Mouse (Mus musculus): ENCODE measurements at regions not wholly inside any gene's neighbourhood (a gene's known extent, or its start where the extent isn't known, plus 50 kb on each side); places are given as distances from the start of the nearest gene placed in this dataset.
"Not testable (repeated sequence)": the region's sequence is repeated elsewhere in the genome, so short reads cannot be mapped to it uniquely, and the experiment has no call there.

DNA sequence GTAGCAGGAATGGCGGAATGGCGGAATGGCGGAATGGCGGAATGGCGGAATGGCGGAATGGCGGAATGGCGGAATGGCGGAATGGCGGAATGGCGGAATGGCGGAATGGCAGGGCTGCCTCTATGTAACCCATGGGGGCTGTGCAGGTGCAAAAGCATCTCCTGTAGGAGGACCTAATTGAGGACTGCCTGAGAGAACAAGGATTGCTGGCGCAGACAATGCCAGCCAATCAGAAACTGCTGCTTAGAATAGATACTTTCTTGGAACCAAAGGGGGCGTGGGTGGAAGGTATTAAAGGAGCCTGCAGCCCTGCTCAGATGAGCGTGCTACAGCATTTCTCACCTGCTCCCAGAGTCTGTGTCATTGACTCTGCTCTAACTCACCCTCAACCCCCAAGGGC is 67.8 kb upstream of the Cntn1 start:
- TF ChIP-seq EP300 (IDR thresholded peaks at IDR 0.05; ENCODE audit: low read length); USF1 (IDR thresholded peaks at IDR 0.05; ENCODE audit: low read depth, low read length); ZMIZ1 (IDR thresholded peaks at IDR 0.05; ENCODE audit: low read depth, low read length); POLR2AphosphoS2 (IDR thresholded peaks at IDR 0.05; ENCODE audit: low read depth, low read length); RCOR1 (conservative IDR thresholded peaks at IDR 0.05; ENCODE audit: low read depth, low read length); CTCF (conservative IDR thresholded peaks at IDR 0.05 in 1 of 2, IDR thresholded peaks at IDR 0.05 in 1 of 2; ENCODE audit: low read depth in 2 of 2, low read length in 2 of 2); POLR2A (IDR thresholded peaks at IDR 0.05; ENCODE audit: low read depth, low read length); GABPA (IDR thresholded peaks at IDR 0.05; ENCODE audit: insufficient replicate concordance, low read depth, low read length); NRF1 (IDR thresholded peaks at IDR 0.05; ENCODE audit: low read depth, low read length); USF2 (conservative IDR thresholded peaks at IDR 0.05; ENCODE audit: low read depth, low read length); JUN (IDR thresholded peaks at IDR 0.05; ENCODE audit: insufficient read depth, low read depth, low read length): not testable (repeated sequence)

Data from CH12.LX (cell line).